Mouse (Mus musculus): Measurements from ENCODE around the gene Eea1. TPM values are rescaled to one million over a fixed set of nuclear protein-coding genes. Genes with fewer than 3 reads are reported as not detected.

The Eea1 gene
- polyA plus RNA-seq, 1 experiment from 2014 or later = 20.0 TPM

GRCm38 (mm10) chr10:96093890-96094531, 153.6 kb downstream of the Eea1 start:
- 61% methylated on average over 2 of the region's 2 CpGs for WGBS
- ATAC-seq (ENCODE audit: low FRiP score, low TSS enrichment) = no peak
- Histone ChIP-seq H3K4me3 (ENCODE audit: low read length) (no peak overlapping the region), H3K9me3 (ENCODE audit: control insufficient read depth, low read length) (no peaks in the 10 kb centered on the region), H3K27me3 (ENCODE audit: control insufficient read depth, insufficient read depth, low read length) (no peaks in the 10 kb centered on the region), H3K36me3 (ENCODE audit: control insufficient read depth, insufficient read depth, low read length) (no peaks in the 10 kb centered on the region), H3K27ac (ENCODE audit: low read depth, low read length) (no peak overlapping the region), H3K9ac (ENCODE audit: low read depth, low read length) (no peak overlapping the region), H3K4me1 (ENCODE audit: control insufficient read depth, insufficient read depth, low read length) (no peaks in the 10 kb centered on the region), H3K4me2 (replicated peaks; ENCODE audit: low read depth, low read length) (no peak overlapping the region)

GRCm38 (mm10) chr10:96094559-96094958, 154.1 kb downstream of the Eea1 start:
- no peaks in the 10 kb centered on the region for H3K27me3 ChIP-seq (ENCODE audit: control insufficient read depth, insufficient read depth, low read length)
- no peak overlapping the region for H3K9ac ChIP-seq (ENCODE audit: low read depth, low read length)
- no peak overlapping the region for H3K27ac ChIP-seq (ENCODE audit: low read depth, low read length)
- no peak for ATAC-seq (ENCODE audit: low FRiP score, low TSS enrichment)
- no peaks in the 10 kb centered on the region for H3K36me3 ChIP-seq (ENCODE audit: control insufficient read depth, insufficient read depth, low read length)
- no peak overlapping the region for H3K4me3 ChIP-seq (ENCODE audit: low read length)
- no peak overlapping the region for H3K4me2 ChIP-seq (replicated peaks; ENCODE audit: low read depth, low read length)
- no peaks in the 10 kb centered on the region for H3K4me1 ChIP-seq (ENCODE audit: control insufficient read depth, insufficient read depth, low read length)
- no peaks in the 10 kb centered on the region for H3K9me3 ChIP-seq (ENCODE audit: control insufficient read depth, low read length)
- 82% methylated on average over 2 of the region's 2 CpGs for WGBS

Other genes with a start within 250 kb of the Eea1 start
- not detected in 2 replicates for gene Gm33543, start 97.7 kb upstream of the Eea1 start, polyA plus RNA-seq (2014; fragmentation: Nextera tagmentation; extraction: Ambion mirVana)
- gene Gm5426, start 196.0 kb downstream of the Eea1 start, polyA plus RNA-seq (2014; fragmentation: Nextera tagmentation; extraction: Ambion mirVana) = not detected in 2 replicates

Measured in kidney, embryonic 14.5 days (tissue).